Mouse (Mus musculus): ENCODE data around the gene Ccdc191.

DNA sequence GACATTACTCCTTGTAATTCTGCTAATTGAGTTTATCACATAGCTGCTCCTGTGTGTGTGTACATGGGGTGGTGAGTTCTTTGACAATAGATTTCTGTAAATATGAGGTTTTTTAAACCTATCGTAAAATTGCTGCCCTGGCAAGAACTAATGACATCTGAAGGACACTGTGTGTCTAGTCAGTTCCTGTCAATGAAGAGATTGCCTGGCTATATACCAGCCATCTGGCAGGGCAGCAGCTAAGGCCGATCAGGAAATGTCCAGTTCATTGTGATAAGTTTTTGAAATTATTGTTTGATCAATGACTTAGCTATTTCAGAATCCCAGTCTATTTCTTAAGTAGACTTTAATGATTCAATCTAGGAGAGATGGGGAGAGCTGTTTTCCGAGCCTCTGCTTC lies 55.8 kb downstream of the Ccdc191 start:
- TF ChIP-seq CTCF (IDR thresholded peaks at IDR 0.05; ENCODE audit: control insufficient read depth, insufficient read depth, insufficient replicate concordance, low read depth, low read length) (no peak), POLR2A (IDR thresholded peaks at IDR 0.05; ENCODE audit: control insufficient read depth, low read depth, low read length) (no peak)

Measured in testis, adult 2 months (tissue).